Mouse (Mus musculus): ENCODE data around the gene Epn2. TPM values are rescaled to one million over a fixed set of nuclear protein-coding genes. Genes with fewer than 3 reads are reported as not detected.
"Not testable (repeated sequence)": the region's sequence is repeated elsewhere in the genome, so short reads cannot be mapped to it uniquely, and the experiment has no call there.

Gene Epn2
- total RNA-seq, 2 experiments from 2014 or later: 16.2 to 25.9 TPM

GRCm38 (mm10) chr11:61593069-61593468, 13.6 kb upstream of the Epn2 start:
- no peak for DNase-seq (ENCODE audit: low spot score in 2 of 2)

- DNase-seq (ENCODE audit: low spot score in 2 of 2): no peak
Measured at GRCm38 (mm10) chr11:61592061-61592460, 12.6 kb upstream of the Epn2 start.

- DNase-seq (ENCODE audit: low spot score in 2 of 2): no peak
Measured at GRCm38 (mm10) chr11:61590516-61591213, 11.2 kb upstream of the Epn2 start.

- DNase-seq (ENCODE audit: low spot score in 2 of 2): no peak
Measured at GRCm38 (mm10) chr11:61585421-61585820, 5.9 kb upstream of the Epn2 start.

- no peak for DNase-seq (ENCODE audit: low spot score in 2 of 2)
Measured at GRCm38 (mm10) chr11:61584830-61585229, 5.3 kb upstream of the Epn2 start.

- DNase-seq (ENCODE audit: low spot score in 2 of 2): no peak
Measured at GRCm38 (mm10) chr11:61584096-61584495, 4.6 kb upstream of the Epn2 start.

GRCm38 (mm10) chr11:61582808-61583207, 3.3 kb upstream of the Epn2 start:
- DNase-seq (ENCODE audit: low spot score in 2 of 2): not testable (repeated sequence)

- DNase-seq (ENCODE audit: low spot score in 2 of 2): no peak
Measured at GRCm38 (mm10) chr11:61579878-61580381, 443 bp upstream of the Epn2 start.

- no peak for DNase-seq (ENCODE audit: low spot score in 2 of 2)
Measured at GRCm38 (mm10) chr11:61578541-61578982, 925 bp downstream of the Epn2 start.

- DNase-seq (ENCODE audit: low spot score in 2 of 2): no peak
Measured at GRCm38 (mm10) chr11:61577991-61578390, 1.5 kb downstream of the Epn2 start.

GRCm38 (mm10) chr11:61577349-61577748, 2.1 kb downstream of the Epn2 start:
- DNase-seq (ENCODE audit: low spot score in 2 of 2): no peak

GRCm38 (mm10) chr11:61573266-61573665, 6.2 kb downstream of the Epn2 start:
- no peak for DNase-seq (ENCODE audit: low spot score in 2 of 2)

- no peak for DNase-seq (ENCODE audit: low spot score in 2 of 2)
Measured at GRCm38 (mm10) chr11:61571225-61571624, 8.3 kb downstream of the Epn2 start.

GRCm38 (mm10) chr11:61569671-61570070, 9.8 kb downstream of the Epn2 start:
- no peak for DNase-seq (ENCODE audit: low spot score in 2 of 2)

- DNase-seq (ENCODE audit: low spot score in 2 of 2): no peak
Measured at GRCm38 (mm10) chr11:61564566-61564965, 14.9 kb downstream of the Epn2 start.

- DNase-seq (ENCODE audit: low spot score in 2 of 2): no peak
Measured at GRCm38 (mm10) chr11:61563939-61564338, 15.5 kb downstream of the Epn2 start.

- no peak for DNase-seq (ENCODE audit: low spot score in 2 of 2)
Measured at GRCm38 (mm10) chr11:61562421-61562820, 17.1 kb downstream of the Epn2 start.

GRCm38 (mm10) chr11:61559572-61559971, 19.9 kb downstream of the Epn2 start:
- no peak for DNase-seq (ENCODE audit: low spot score in 2 of 2)

- DNase-seq (ENCODE audit: low spot score in 2 of 2): no peak
Measured at GRCm38 (mm10) chr11:61553015-61553754, 26.3 kb downstream of the Epn2 start.

GRCm38 (mm10) chr11:61550631-61551030, 28.9 kb downstream of the Epn2 start:
- no peak for DNase-seq (ENCODE audit: low spot score in 2 of 2)

- DNase-seq (ENCODE audit: low spot score in 2 of 2): no peak
Measured at GRCm38 (mm10) chr11:61547710-61548109, 31.8 kb downstream of the Epn2 start.

GRCm38 (mm10) chr11:61546452-61546851, 33.0 kb downstream of the Epn2 start:
- DNase-seq (ENCODE audit: low spot score in 2 of 2): no peak

All from adrenal gland, adult 18-20 months (tissue).